Mouse (Mus musculus): ENCODE results near the gene St7.
"Not testable (repeated sequence)": the region's sequence is repeated elsewhere in the genome, so short reads cannot be mapped to it uniquely, and the experiment has no call there.

DNA sequence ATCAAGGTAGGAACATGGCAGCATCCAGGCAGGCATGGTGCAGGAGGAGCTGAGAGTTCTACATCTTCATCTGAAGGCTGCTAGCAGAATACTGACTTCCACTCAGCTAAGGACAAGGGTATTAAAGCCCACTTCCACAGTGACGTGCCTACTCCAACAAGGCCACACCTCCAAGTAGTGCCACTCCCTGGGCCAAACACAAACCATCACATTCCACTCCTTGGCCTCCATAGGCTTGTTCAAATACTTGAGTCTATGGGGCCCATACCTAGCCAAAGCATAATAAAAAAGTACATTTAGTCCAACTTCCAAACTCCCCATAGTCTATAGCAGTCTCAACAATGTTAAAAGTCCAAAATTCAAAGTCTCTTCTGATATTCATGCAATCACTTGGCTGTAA is 11.3 kb downstream of the St7 start:
- not testable (repeated sequence) for TF ChIP-seq CEBPB (IDR thresholded peaks at IDR 0.05; ENCODE audit: insufficient read depth, poor library complexity, severe bottlenecking); MAX (IDR thresholded peaks at IDR 0.05; ENCODE audit: low read depth); POLR2A (IDR thresholded peaks at IDR 0.05; ENCODE audit: insufficient read length, low read depth); MYOD1 (IDR thresholded peaks at IDR 0.05; ENCODE audit: control insufficient read depth in 1 of 3, insufficient read length in 2 of 3, low read depth in 2 of 3); TCF12 (IDR thresholded peaks at IDR 0.05; ENCODE audit: insufficient read depth, poor library complexity, severe bottlenecking)
